Mouse (Mus musculus) ES-Bruce4 (cell line): ENCODE data around the gene Spaca4.

Source experiments
- CTCF ChIP-seq: IDR thresholded peaks from one replicate; pipeline ENCODE4 v1.8.1; 2011; ENCODE audit warnings: low read depth, low read length
- EP300 ChIP-seq: IDR thresholded peaks from 2 replicates; pipeline ENCODE4 v1.6.1; 2011; ENCODE audit warnings: low read depth, low read length; ENCODE audit not compliant: insufficient read depth
- POLR2A ChIP-seq: IDR thresholded peaks from one replicate; pipeline ENCODE4 v1.8.1; 2011; ENCODE audit warnings: low read length; ENCODE audit not compliant: insufficient read depth

DNA sequence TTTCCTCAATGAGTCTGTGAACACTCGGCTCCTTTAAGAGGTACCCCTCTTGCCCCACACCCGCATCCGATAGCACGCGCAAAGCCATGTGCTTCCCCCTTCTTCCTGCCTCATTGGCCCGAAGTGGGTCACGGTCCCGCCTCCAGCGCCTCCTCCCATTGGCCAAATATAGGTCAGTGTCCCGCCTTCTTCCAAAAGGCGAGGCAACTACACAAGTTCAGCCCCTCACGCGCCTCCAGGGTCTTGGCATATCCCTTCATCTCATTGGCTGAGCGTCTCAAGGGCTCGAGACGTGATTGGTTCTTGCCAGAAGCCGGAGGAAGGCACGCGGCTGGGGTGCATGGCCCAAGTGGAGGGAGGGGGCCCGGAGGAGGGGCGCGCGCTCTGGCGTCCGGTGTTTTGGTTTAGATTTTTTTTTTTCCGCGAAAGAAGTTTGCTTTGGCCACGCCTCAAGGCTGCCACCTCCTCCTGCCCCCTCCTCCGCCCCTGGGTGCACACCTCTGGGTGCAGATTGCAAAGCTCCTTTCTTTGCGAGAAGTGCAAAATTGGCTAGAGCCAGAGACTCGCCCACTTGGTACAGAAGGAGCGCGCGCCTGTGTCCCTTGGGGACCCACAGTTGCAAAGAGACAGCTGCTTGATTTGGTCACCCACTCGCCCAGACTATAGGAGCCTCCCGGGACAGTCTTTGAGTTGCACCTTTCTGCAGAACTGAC, 20.7 kb downstream of the Spaca4 start, which contains the start of gene Dbp:
- no peak for TF ChIP-seq CTCF
- no peak for TF ChIP-seq EP300
- TF ChIP-seq POLR2A = no peak
